Mouse (Mus musculus): ENCODE data around the gene Ergic1. TPM values are rescaled to one million over a fixed set of nuclear protein-coding genes. Genes with fewer than 3 reads are reported as not detected.

The Ergic1 gene
- polyA plus RNA-seq, 1 experiment = 68.6 TPM

GRCm38 (mm10) chr17:26705463-26706359, 144.4 kb downstream of the Ergic1 start:
- H3K27ac ChIP-seq (ENCODE audit: insufficient read depth, low read depth, low read length) = no peak overlapping the region
- 0 out of 2 replicates have a peak, but pooled peaks cover 3% of the 10 kb centered on the region for H3K36me3 ChIP-seq (ENCODE audit: control insufficient read depth, insufficient read depth, low read length)

More at GRCm38 (mm10) chr17:26705463-26706359, 144.4 kb downstream of the Ergic1 start:
- TF ChIP-seq POLR2A (IDR thresholded peaks at IDR 0.05; ENCODE audit: low read depth, low read length) = no peak
- H3K4me1 ChIP-seq (ENCODE audit: control insufficient read depth, insufficient read depth, insufficient read length, low read length) = peaks cover 4% of the 10 kb centered on the region; the same call in 1 of the 2 replicates
- no peaks in the 10 kb centered on the region for H3K27me3 ChIP-seq (ENCODE audit: control insufficient read depth, insufficient read depth, low read length)
- no peak overlapping the region for H3K4me3 ChIP-seq (ENCODE audit: low read depth, low read length)
- WGBS = 42% methylated on average over 11 of the region's 11 CpGs

Other genes starting within 250 kb of the Ergic1 start
- gene Neurl1b, start 146.7 kb upstream of the Ergic1 start, polyA plus RNA-seq (2012; rRNA removed) = 39.3 and 79.7 TPM in 2 replicates
- 28.1 and 33.5 TPM in 2 replicates for gene Dusp1, start 639 bp downstream of the Ergic1 start, polyA plus RNA-seq (2012; rRNA removed)
- 84.0 and 119 TPM in 2 replicates for gene Atp6v0e, start 101.7 kb downstream of the Ergic1 start, polyA plus RNA-seq (2012; rRNA removed)
- gene Crebrf, start 154.2 kb downstream of the Ergic1 start, polyA plus RNA-seq (2012; rRNA removed) = 0.58 and 2.8 TPM in 2 replicates
- gene Bnip1, start 219.6 kb downstream of the Ergic1 start, polyA plus RNA-seq (2012; rRNA removed) = 9.7 and 14.4 TPM in 2 replicates